Mouse (Mus musculus) ES-CJ7 (cell line): Measurements from ENCODE around the gene Qrfp.

Experiments used
- DNase-seq: peaks from one replicate; pipeline ENCODE4 v3.0.0; 2011; ENCODE audit warnings: low read depth, low spot score

Qrfp gene

GRCm38 (mm10) chr2:31810444-31810843, at the start of gene Qrfp:
TSS of gene Qrfp (minus strand) at chr2:31810580.
- no peak for DNase-seq

- DNase-seq, result no peak
Measured at GRCm38 (mm10) chr2:31858500-31858899, 48.1 kb upstream of the Qrfp start.

DNA sequence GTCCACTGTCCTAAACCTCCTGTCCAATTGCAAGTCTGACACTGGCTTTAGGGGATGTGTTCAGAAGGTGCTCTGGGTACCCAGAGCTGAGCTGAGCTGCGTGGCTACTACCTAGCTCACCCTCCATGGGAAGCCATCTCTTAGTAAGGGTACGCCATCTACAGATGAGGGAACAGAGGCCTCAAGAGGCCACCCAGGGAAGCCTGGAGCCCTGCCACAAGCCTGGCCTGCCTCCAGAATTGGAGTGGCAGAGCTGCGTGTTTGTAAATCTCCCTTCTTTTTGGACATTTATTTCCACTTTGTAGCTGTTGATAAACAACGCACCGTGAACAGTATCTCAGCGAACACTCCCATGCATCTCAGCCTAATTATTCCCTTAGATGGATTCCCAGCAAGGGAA, 46.8 kb upstream of the Qrfp start:
- no peak for DNase-seq

- no peak for DNase-seq
Measured at GRCm38 (mm10) chr2:31855991-31856390, 45.6 kb upstream of the Qrfp start.

DNA sequence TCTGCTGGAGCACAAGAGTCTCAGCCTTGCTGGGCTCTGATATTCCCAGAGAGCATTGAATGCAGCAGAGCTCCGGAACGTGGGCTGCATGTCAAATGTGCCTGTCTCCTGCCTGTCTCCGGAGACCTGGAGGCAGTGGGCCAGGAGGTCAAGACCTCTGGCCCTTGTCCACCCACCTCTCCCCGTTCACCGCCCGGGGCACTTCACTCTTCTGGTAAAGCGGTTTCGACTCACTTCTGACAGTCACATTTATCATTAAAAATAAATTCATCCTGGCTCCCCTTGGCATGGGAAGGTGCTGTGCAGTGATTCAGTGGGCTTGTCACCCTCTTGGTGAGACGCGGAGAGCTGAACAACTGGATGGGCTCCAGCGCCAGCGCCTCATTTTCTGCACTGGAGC, 39.8 kb upstream of the Qrfp start:
- DNase-seq, result no peak

- DNase-seq, result peak; percentile 64
Measured at GRCm38 (mm10) chr2:31847908-31848307, 37.5 kb upstream of the Qrfp start.

- no peak for DNase-seq
Measured at GRCm38 (mm10) chr2:31846692-31847660, 36.6 kb upstream of the Qrfp start.

- DNase-seq, result no peak
Measured at GRCm38 (mm10) chr2:31845896-31846691, 35.7 kb upstream of the Qrfp start, which contains the start of gene Fibcd1. TSS of gene Fibcd1 (minus strand) at chr2:31846005.

GRCm38 (mm10) chr2:31845512-31845895, 35.1 kb upstream of the Qrfp start:
- DNase-seq, result no peak

DNA sequence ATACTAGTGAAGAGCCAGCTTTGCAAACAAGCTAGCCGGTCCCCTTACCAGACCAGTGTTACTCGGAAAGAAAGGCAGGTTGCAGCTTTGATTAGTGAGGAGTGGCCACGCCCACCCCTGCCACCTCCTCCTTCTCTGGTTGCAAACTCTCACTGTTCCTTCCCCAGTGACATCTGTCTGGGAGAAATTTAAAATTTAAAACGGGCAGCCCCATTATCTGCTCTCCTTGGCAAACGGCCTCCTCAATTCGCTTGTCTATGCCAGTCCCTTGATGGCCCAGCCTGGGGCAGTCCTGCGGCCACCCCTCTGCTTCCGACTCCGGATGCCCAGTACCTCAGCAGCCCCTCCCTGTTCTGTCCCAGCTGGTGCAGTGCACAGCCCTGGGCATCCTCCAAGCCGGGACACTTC, 34.4 kb upstream of the Qrfp start:
- DNase-seq, result peak; percentile 17

- no peak for DNase-seq
Measured at GRCm38 (mm10) chr2:31838868-31839267, 28.5 kb upstream of the Qrfp start.

- no peak for DNase-seq
Measured at GRCm38 (mm10) chr2:31836985-31837384, 26.6 kb upstream of the Qrfp start.

DNA sequence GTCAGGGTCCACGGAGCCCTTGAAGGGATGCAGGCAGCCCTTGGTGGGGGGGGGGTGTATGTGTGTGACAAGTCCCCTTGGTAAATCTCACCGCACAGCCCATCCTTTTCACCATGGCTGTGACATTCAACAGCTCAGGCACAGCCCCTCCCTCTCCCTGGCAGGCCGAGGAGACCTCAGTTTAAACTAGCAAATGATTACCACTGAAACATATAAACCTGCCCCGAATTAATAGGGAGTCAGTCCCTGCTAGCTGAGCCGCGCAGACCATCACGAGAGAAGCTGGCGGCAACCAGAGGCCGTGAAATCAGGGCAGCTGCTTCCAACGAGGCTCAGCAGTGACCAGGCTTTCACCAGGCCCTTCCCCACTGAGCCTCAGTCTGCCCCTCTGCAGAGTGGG, 25.7 kb upstream of the Qrfp start:
- DNase-seq, result no peak

- no peak for DNase-seq
Measured at GRCm38 (mm10) chr2:31828311-31828825, 18.0 kb upstream of the Qrfp start.

- DNase-seq, result no peak
Measured at GRCm38 (mm10) chr2:31827877-31828276, 17.5 kb upstream of the Qrfp start.

GRCm38 (mm10) chr2:31826094-31827085, 16.0 kb upstream of the Qrfp start:
- no peak for DNase-seq

DNA sequence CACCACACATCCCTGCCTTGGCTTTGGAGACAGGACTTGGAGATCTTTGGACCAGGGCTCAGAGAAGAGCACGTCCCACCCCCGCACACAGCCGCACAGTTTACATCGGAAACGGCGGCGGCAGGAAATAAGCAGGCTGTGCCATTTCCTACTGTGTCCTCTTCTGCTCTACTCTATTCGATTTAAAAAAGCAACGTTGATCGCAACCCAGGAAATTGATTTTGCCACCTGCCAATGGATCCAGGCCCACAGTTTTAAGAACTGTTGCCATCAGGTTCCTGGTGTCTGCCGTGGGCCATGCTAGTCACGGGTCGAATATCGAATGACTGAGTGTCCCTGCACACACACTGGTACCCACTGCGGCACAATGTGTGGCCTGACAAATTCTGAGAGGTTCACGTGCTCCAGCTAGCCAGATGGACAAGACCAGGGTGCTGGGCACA, 15.1 kb upstream of the Qrfp start:
- no peak for DNase-seq

GRCm38 (mm10) chr2:31823933-31824730, 13.8 kb upstream of the Qrfp start:
- DNase-seq, result peak; percentile 39

GRCm38 (mm10) chr2:31822524-31823371, 12.4 kb upstream of the Qrfp start:
- peak; percentile 23 for DNase-seq
